Mouse (Mus musculus): Measurements from ENCODE around the gene Hist1h3e. TPM values are rescaled to one million over a fixed set of nuclear protein-coding genes. Genes with fewer than 3 reads are reported as not detected.
"Not testable (repeated sequence)": the region's sequence is repeated elsewhere in the genome, so short reads cannot be mapped to it uniquely, and the experiment has no call there.

Hist1h3e gene
- total and polyA plus RNA-seq, 2 experiments from 2014 or later = 1.3 to 528 TPM

DNA sequence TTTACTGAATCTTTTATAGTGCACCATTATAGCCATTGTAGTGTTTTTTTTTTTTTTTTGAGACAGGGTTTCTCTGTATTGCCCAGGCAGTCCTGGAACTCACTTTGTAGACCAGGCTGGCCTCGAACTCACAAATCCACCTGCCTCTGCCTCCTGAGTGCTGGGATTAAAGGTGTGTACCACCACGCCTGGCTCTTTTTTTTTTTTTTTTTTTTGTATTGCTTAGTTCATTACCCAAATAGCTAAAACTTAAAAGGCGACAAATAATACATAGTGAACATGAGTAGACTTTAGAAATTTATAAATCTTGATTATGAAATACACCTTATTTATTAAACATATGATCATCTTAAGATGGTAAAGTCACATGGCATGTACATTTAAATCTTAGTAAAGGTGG, 20.7 kb downstream of the Hist1h3e start:
- ATAC-seq (no peak), DNase-seq (ENCODE audit: low spot score) (no peak)
- Histone ChIP-seq H3K9ac (replicated peaks; ENCODE audit: low read length) (no peak overlapping the region), H3K9me3 (ENCODE audit: low read length) (no peaks in the 10 kb centered on the region), H3K4me2 (ENCODE audit: low read depth, low read length) (no peak overlapping the region), H3K4me3 (ENCODE audit: low read length) (no peak overlapping the region), H3K4me1 (ENCODE audit: insufficient read depth, low read length) (no peaks in the 10 kb centered on the region), H3K36me3 (ENCODE audit: insufficient read depth, low read length) (no peaks in the 10 kb centered on the region), H3K27me3 (ENCODE audit: insufficient read depth, low read length) (no peaks in the 10 kb centered on the region), H3K27ac (no peak overlapping the region)
- no peak for TF ChIP-seq CTCF (IDR thresholded peaks at IDR 0.05; ENCODE audit: low read depth)
- WGBS = 81% methylated on average over 3 of the region's 3 CpGs

DNA sequence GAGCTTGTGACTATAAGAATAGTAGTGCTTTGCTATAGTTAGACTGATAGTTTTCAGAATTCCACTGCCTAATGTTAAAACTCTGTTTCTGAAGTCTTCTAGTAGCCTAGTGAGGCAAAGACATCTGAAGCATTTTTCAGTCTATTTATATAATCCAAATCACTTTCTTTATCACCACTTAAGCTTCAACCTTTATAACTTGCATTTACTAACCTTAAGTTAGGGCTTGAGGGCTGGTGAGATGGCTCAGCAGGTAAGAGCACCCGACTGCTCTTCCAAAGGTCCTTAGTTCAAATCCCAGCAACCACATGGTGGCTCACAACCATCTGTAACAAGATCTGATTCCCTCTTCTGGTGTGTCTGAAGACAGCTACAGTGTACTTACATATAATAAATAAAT, 22.3 kb downstream of the Hist1h3e start:
- H3K9ac ChIP-seq (replicated peaks; ENCODE audit: low read length); ATAC-seq; H3K4me2 ChIP-seq (ENCODE audit: low read depth, low read length); H3K27me3 ChIP-seq (ENCODE audit: insufficient read depth, low read length); H3K4me3 ChIP-seq (ENCODE audit: low read length); H3K4me1 ChIP-seq (ENCODE audit: insufficient read depth, low read length); H3K36me3 ChIP-seq (ENCODE audit: insufficient read depth, low read length); H3K27ac ChIP-seq; H3K9me3 ChIP-seq (ENCODE audit: low read length); DNase-seq (ENCODE audit: low spot score): not testable (repeated sequence)
- WGBS = 87% methylated on average over 1 of the region's 1 CpGs

GRCm38 (mm10) chr13:23538249-23538648, 23.9 kb downstream of the Hist1h3e start:
- 73% methylated on average over 5 of the region's 5 CpGs for WGBS
- DNase-seq (ENCODE audit: low spot score) = no peak

DNA sequence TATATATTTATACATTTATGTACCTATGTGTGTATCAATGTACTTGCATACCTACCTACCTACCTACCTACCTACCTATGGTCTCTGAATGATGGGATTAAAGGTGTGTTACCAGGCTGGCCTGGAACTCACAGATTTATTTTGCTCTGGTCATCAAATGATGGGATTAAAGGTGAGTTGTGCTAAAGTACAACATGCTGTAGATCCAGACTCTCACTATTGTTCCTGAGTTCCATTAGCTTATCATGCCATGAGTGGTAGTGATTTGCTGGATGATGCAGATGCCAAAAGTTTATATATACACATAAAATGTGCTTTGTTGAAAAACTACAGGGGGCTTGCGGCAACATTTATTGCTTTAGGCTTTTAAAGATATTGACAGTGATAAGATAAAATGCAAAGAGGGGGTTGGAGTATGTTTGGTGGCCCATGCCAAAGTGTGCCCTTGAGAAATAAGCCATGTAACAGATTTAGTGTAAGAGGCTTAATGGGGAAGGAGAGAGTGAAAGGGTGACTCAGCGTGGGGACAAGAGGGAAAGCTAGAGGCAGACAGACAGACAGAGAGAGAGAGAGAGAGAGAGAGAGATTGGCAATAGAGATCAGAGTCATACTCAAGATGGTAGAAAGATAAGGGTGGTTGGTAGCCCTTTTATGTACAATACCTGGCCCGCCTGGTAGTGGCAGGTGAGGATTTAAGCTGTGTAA, 25.0 kb downstream of the Hist1h3e start:
- no peaks in the 10 kb centered on the region for H3K9me3 ChIP-seq (ENCODE audit: low read length)
- no peak for TF ChIP-seq CTCF (IDR thresholded peaks at IDR 0.05; ENCODE audit: low read depth)
- no peak overlapping the region for H3K9ac ChIP-seq (replicated peaks; ENCODE audit: low read length)
- no peaks in the 10 kb centered on the region for H3K27me3 ChIP-seq (ENCODE audit: insufficient read depth, low read length)
- H3K36me3 ChIP-seq (ENCODE audit: insufficient read depth, low read length) = no peaks in the 10 kb centered on the region
- H3K4me1 ChIP-seq (ENCODE audit: insufficient read depth, low read length) = peaks cover 7% of the 10 kb centered on the region; the same call in 1 of the 2 replicates
- peak overlapping the region; percentile 61; the same call in 1 of the 2 replicates for H3K4me2 ChIP-seq (ENCODE audit: low read depth, low read length)
- 74% methylated on average over 3 of the region's 3 CpGs for WGBS
- H3K27ac ChIP-seq = no peak overlapping the region
- no peak for DNase-seq (ENCODE audit: low spot score)
- ATAC-seq = no peak
- H3K4me3 ChIP-seq (ENCODE audit: low read length) = no peak overlapping the region

More at GRCm38 (mm10) chr13:23538249-23538648, 23.9 kb downstream of the Hist1h3e start:
- no peak overlapping the region for H3K4me2 ChIP-seq (ENCODE audit: low read depth, low read length)
- peaks cover 7% of the 10 kb centered on the region; the same call in 1 of the 2 replicates for H3K4me1 ChIP-seq (ENCODE audit: insufficient read depth, low read length)
- no peaks in the 10 kb centered on the region for H3K36me3 ChIP-seq (ENCODE audit: insufficient read depth, low read length)
- H3K9ac ChIP-seq (replicated peaks; ENCODE audit: low read length) = no peak overlapping the region
- ATAC-seq = no peak
- H3K4me3 ChIP-seq (ENCODE audit: low read length) = no peak overlapping the region
- H3K27me3 ChIP-seq (ENCODE audit: insufficient read depth, low read length) = no peaks in the 10 kb centered on the region
- TF ChIP-seq CTCF (IDR thresholded peaks at IDR 0.05; ENCODE audit: low read depth) = no peak
- no peak overlapping the region for H3K27ac ChIP-seq
- H3K9me3 ChIP-seq (ENCODE audit: low read length) = no peaks in the 10 kb centered on the region

- no peak overlapping the region for H3K9ac ChIP-seq (replicated peaks; ENCODE audit: low read length)
- H3K27me3 ChIP-seq (ENCODE audit: insufficient read depth, low read length) = no peaks in the 10 kb centered on the region
- DNase-seq (ENCODE audit: low spot score) = no peak
- H3K27ac ChIP-seq = no peak overlapping the region
- no peaks in the 10 kb centered on the region for H3K9me3 ChIP-seq (ENCODE audit: low read length)
- H3K4me1 ChIP-seq (ENCODE audit: insufficient read depth, low read length) = peaks cover 7% of the 10 kb centered on the region; the same call in 1 of the 2 replicates
- H3K4me2 ChIP-seq (ENCODE audit: low read depth, low read length) = peak overlapping the region; percentile 61
- TF ChIP-seq CTCF (IDR thresholded peaks at IDR 0.05; ENCODE audit: low read depth) = no peak
- WGBS = 22% methylated on average over 7 of the region's 7 CpGs
- ATAC-seq = no peak
- no peaks in the 10 kb centered on the region for H3K36me3 ChIP-seq (ENCODE audit: insufficient read depth, low read length)
- peak overlapping the region; percentile 49 for H3K4me3 ChIP-seq (ENCODE audit: low read length)
Measured at GRCm38 (mm10) chr13:23536076-23536822, 25.9 kb downstream of the Hist1h3e start.

DNA sequence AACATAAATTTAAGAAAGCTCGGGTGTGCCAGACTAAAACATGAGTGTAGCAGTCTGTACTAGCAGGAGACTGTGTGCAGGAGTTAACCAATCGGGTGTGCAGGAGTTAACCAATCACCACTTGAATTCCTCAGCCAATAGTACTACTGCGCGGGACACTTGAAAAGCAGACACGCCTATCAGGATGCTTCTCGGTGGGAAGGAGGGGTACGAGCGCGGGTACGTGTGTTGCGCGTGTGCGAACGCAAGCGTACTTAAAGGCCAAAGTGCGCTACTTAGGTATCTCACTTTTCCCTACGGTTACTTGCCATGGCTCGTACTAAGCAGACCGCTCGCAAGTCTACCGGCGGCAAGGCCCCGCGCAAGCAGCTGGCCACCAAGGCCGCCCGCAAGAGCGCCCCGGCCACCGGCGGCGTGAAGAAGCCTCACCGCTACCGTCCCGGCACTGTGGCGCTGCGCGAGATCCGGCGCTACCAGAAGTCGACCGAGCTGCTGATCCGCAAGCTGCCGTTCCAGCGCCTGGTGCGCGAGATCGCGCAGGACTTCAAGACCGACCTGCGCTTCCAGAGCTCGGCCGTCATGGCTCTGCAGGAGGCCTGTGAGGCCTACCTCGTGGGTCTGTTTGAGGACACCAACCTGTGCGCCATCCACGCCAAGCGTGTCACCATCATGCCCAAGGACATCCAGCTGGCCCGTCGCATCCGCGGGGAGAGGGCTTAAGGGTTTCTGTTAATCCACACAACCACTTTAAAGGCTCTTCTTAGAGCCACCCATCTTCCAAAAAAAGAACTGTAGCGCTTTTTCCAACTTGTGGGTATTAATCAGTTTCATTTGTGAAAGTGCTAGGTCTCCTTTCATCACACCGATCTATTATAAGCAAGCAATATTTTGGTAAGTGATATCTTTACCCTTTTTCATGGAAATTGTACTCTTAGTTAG, 26.8 kb downstream of the Hist1h3e start, which contains the start of gene Hist1h3g:
Gene Hist1h3g, plus strand, starts transcription at position 286 of the 939 bp plus-strand sequence.
- not testable (repeated sequence) for H3K4me1 ChIP-seq (ENCODE audit: insufficient read depth, low read length); H3K36me3 ChIP-seq (ENCODE audit: insufficient read depth, low read length); H3K9me3 ChIP-seq (ENCODE audit: low read length); H3K27me3 ChIP-seq (ENCODE audit: insufficient read depth, low read length)
- Histone ChIP-seq H3K4me2 (ENCODE audit: low read depth, low read length) (peak within 1 kb of the TSS; percentile 61), H3K4me3 (ENCODE audit: low read length) (peak within 1 kb of the TSS; percentile 49), H3K9ac (replicated peaks; ENCODE audit: low read length) (peak within 1 kb of the TSS; percentile 25; the same call in 1 of the 2 replicates), H3K27ac (peak within 1 kb of the TSS; percentile 64; the same call in 1 of the 2 replicates)
- WGBS = under 1% methylated on average over 42 of the region's 62 CpGs
- peak; percentile 96 for DNase-seq (ENCODE audit: low spot score)
- ATAC-seq = peak; percentile 92

All from hindbrain, postnatal 0 days (tissue).